Mouse (Mus musculus): ENCODE data around the gene Zfp467. TPM values are rescaled to one million over a fixed set of nuclear protein-coding genes. Genes with fewer than 3 reads are reported as not detected.
A peak's percentile ranks its signal among the peaks of the same experiment; 100 is the strongest.

Gene Zfp467
- 25.4 and 26.9 TPM in 2 replicates for polyA plus RNA-seq (2012; rRNA removed)

- TF ChIP-seq CTCF (IDR thresholded peaks at IDR 0.05; ENCODE audit: extremely low read depth, insufficient read depth, low read length) = no peak
- peak; percentile 57; the same call in 1 of the 2 replicates for TF ChIP-seq POLR2A (IDR thresholded peaks at IDR 0.05; ENCODE audit: extremely low read depth, insufficient read depth, low read length)
- Histone ChIP-seq H3K27ac (ENCODE audit: insufficient read depth, low read length) (peak within 1 kb of the TSS; percentile 60), H3K4me3 (ENCODE audit: insufficient read depth, low read length) (peak within 1 kb of the TSS; percentile 70), H3K4me1 (ENCODE audit: control insufficient read depth, insufficient read depth, low read length) (no peaks in the 10 kb centered on the region)
Measured at GRCm38 (mm10) chr6:48445181-48446101, at the start of gene Zfp467. TSS of gene Zfp467 (minus strand) at chr6:48445825.

DNA sequence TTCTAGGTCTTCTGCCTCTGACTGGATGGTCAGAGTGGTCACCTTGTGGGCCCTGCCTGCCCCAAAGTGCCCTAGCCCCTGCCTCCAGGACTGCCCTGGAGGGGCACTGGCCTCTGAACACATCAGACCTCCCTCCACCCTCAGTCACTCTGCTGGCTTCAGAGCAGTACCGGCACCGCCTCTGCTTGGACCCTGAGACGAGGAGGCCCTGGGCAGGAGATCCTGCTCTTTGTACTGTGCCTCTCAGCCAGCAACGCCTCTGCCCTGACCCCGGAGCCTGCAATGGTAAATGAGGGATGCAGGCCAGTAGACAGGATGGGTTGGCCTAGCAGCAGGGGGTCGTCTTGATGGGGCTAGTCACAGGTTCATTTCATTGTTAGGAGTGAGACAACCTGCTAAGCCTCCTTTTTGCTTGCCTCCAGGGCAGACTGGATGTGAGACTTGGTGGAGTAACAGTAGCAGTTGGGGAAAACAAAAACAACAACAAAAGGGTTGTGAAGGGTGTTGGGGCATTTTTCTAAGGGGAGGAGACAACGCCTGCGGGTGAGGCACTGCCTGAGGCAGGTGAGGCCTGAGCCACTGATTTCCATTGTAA is 47.6 kb upstream of the Zfp467 start:
- no peak overlapping the region for H3K4me3 ChIP-seq (ENCODE audit: insufficient read depth, low read length)
- no peaks in the 10 kb centered on the region for H3K4me1 ChIP-seq (ENCODE audit: control insufficient read depth, insufficient read depth, low read length)
- TF ChIP-seq CTCF (IDR thresholded peaks at IDR 0.05; ENCODE audit: extremely low read depth, insufficient read depth, low read length) (no peak), POLR2A (IDR thresholded peaks at IDR 0.05; ENCODE audit: extremely low read depth, insufficient read depth, low read length) (no peak)
- no peak overlapping the region for H3K27ac ChIP-seq (ENCODE audit: insufficient read depth, low read length)

- TF ChIP-seq CTCF (IDR thresholded peaks at IDR 0.05; ENCODE audit: extremely low read depth, insufficient read depth, low read length) (no peak), POLR2A (IDR thresholded peaks at IDR 0.05; ENCODE audit: extremely low read depth, insufficient read depth, low read length) (no peak)
Measured at GRCm38 (mm10) chr6:48491361-48491760, 45.7 kb upstream of the Zfp467 start.

GRCm38 (mm10) chr6:48489741-48490140 is 44.1 kb upstream of the Zfp467 start:
- H3K4me3 ChIP-seq (ENCODE audit: insufficient read depth, low read length) = no peak overlapping the region
- TF ChIP-seq CTCF (IDR thresholded peaks at IDR 0.05; ENCODE audit: extremely low read depth, insufficient read depth, low read length) (no peak), POLR2A (IDR thresholded peaks at IDR 0.05; ENCODE audit: extremely low read depth, insufficient read depth, low read length) (no peak)
- no peak overlapping the region for H3K27ac ChIP-seq (ENCODE audit: insufficient read depth, low read length)
- H3K4me1 ChIP-seq (ENCODE audit: control insufficient read depth, insufficient read depth, low read length) = no peaks in the 10 kb centered on the region

More at GRCm38 (mm10) chr6:48491361-48491760, 45.7 kb upstream of the Zfp467 start:
- H3K4me3 ChIP-seq (ENCODE audit: insufficient read depth, low read length) = no peak overlapping the region
- H3K4me1 ChIP-seq (ENCODE audit: control insufficient read depth, insufficient read depth, low read length) = no peaks in the 10 kb centered on the region
- H3K27ac ChIP-seq (ENCODE audit: insufficient read depth, low read length) = no peak overlapping the region

DNA sequence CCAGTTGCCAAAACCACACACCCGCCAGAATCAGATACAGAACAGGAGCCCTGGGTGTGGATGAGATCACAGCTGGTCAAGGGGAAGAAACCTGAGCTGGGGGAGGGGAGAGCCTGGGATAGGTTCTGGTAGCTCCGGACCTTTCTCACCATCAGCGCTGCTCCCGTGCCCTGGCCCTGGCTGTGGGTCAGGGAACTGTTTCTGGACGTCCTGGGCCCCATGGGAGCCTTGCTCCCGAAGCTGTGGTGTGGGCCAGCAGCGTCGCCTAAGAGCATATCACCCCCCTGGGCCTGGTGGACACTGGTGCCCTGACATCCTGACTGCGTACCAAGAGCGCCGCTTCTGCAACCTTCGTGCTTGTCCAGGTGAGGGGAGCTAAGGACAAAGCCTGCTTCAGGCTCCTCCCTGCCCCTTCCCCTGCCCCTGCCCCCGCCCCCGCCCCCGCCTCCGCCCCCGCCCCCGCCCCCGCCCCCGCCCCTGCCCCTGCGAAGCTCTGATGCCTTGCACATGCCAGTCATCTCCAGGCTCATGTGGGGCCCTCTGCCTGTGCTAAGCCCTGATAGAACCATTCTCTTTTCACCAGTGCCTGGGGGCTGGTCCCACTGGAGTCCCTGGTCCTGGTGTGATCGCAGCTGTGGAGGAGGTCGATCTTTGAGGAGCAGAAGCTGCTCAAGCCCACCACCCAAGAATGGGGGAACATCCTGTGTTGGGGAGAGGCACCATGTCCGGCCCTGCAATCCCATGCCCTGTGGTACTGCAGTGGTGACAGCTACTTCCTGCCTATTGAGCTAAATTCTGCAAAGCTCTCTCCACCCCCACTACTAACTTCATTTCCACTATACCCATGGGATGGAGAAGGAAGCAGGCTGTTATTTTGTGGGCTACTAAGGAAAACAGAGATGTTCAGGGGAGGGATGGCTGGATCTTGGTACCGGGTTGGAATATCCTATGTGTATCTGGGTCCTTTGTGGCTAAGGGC is 42.4 kb upstream of the Zfp467 start:
- Histone ChIP-seq H3K4me1 (ENCODE audit: control insufficient read depth, insufficient read depth, low read length) (no peaks in the 10 kb centered on the region), H3K4me3 (ENCODE audit: insufficient read depth, low read length) (no peak overlapping the region), H3K27ac (ENCODE audit: insufficient read depth, low read length) (no peak overlapping the region)
- TF ChIP-seq CTCF (IDR thresholded peaks at IDR 0.05; ENCODE audit: extremely low read depth, insufficient read depth, low read length) = no peak

- Histone ChIP-seq H3K27ac (ENCODE audit: insufficient read depth, low read length) (no peak overlapping the region), H3K4me3 (ENCODE audit: insufficient read depth, low read length) (no peak overlapping the region), H3K4me1 (ENCODE audit: control insufficient read depth, insufficient read depth, low read length) (peaks cover 1% of the 10 kb centered on the region; the same call in 1 of the 2 replicates)
- TF ChIP-seq POLR2A (IDR thresholded peaks at IDR 0.05; ENCODE audit: extremely low read depth, insufficient read depth, low read length) (no peak), CTCF (IDR thresholded peaks at IDR 0.05; ENCODE audit: extremely low read depth, insufficient read depth, low read length) (no peak)
Measured at GRCm38 (mm10) chr6:48482501-48482900, 36.9 kb upstream of the Zfp467 start.

DNA sequence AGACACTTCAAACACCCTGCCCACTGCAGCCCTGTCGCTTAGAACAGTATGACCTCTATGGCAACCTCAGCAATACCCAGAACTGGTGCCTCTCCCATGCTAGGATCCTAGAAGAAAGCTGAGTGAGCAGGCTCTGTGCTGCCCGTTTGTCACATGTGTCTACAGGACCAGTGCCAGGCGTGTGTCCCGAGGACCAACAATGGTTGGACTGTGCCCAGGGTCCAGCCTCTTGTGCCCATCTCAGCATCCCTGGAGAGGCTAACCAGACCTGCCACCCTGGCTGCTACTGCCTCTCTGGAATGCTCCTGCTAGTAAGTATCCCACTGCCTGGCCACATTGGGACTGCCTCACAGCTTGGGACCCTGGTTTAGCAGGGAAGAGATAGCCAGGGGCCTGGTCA is 32.8 kb upstream of the Zfp467 start:
- H3K4me1 ChIP-seq (ENCODE audit: control insufficient read depth, insufficient read depth, low read length) = peaks cover 1% of the 10 kb centered on the region; the same call in 1 of the 2 replicates
- H3K4me3 ChIP-seq (ENCODE audit: insufficient read depth, low read length) = no peak overlapping the region
- no peak overlapping the region for H3K27ac ChIP-seq (ENCODE audit: insufficient read depth, low read length)
- no peak for TF ChIP-seq CTCF (IDR thresholded peaks at IDR 0.05; ENCODE audit: extremely low read depth, insufficient read depth, low read length)
- TF ChIP-seq POLR2A (IDR thresholded peaks at IDR 0.05; ENCODE audit: extremely low read depth, insufficient read depth, low read length) = no peak

DNA sequence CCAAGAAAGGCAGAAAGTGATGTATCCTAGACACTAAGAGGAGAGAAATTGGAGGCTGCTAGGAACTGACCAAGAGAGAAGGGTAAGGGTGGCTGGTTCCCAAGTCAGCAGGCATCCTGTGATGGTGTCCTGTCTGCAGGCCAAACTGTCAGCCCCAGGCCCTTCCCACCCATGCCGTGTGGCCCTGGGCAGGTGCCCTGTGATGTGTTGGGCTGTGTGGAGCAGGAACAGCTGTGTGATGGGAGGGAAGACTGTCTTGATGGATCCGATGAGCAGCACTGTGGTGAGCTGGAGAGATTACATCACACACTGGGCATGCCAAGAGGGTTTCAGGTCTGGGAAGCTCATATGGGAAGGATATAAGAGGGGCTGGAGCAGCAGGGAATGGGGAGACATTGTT is 25.1 kb upstream of the Zfp467 start:
- TF ChIP-seq POLR2A (IDR thresholded peaks at IDR 0.05; ENCODE audit: extremely low read depth, insufficient read depth, low read length) (no peak), CTCF (IDR thresholded peaks at IDR 0.05; ENCODE audit: extremely low read depth, insufficient read depth, low read length) (no peak)
- Histone ChIP-seq H3K4me3 (ENCODE audit: insufficient read depth, low read length) (no peak overlapping the region), H3K4me1 (ENCODE audit: control insufficient read depth, insufficient read depth, low read length) (peaks cover 1% of the 10 kb centered on the region; the same call in 1 of the 2 replicates), H3K27ac (ENCODE audit: insufficient read depth, low read length) (no peak overlapping the region)

- no peak overlapping the region for H3K4me3 ChIP-seq (ENCODE audit: insufficient read depth, low read length)
- TF ChIP-seq POLR2A (IDR thresholded peaks at IDR 0.05; ENCODE audit: extremely low read depth, insufficient read depth, low read length) (no peak), CTCF (IDR thresholded peaks at IDR 0.05; ENCODE audit: extremely low read depth, insufficient read depth, low read length) (no peak)
- no peak overlapping the region for H3K27ac ChIP-seq (ENCODE audit: insufficient read depth, low read length)
- H3K4me1 ChIP-seq (ENCODE audit: control insufficient read depth, insufficient read depth, low read length) = peaks cover 3% of the 10 kb centered on the region; the same call in 1 of the 2 replicates
Measured at GRCm38 (mm10) chr6:48467490-48467889, 21.9 kb upstream of the Zfp467 start.

Measured in cortical plate, adult 2 months (tissue).